Mouse (Mus musculus) kidney, adult 11 months (tissue): ENCODE measurements at regions not wholly inside any gene's neighbourhood (a gene's known extent, or its start where the extent isn't known, plus 50 kb on each side); places are given as distances from the start of the nearest gene placed in this dataset.
A peak's percentile ranks its signal among the peaks of the same experiment; 100 is the strongest.

ENCODE experiments used
- DNase-seq: peaks from one replicate; pipeline ENCODE4 v3.0.0; 2022

- DNase-seq, result no peak
These were observed 79.9 kb upstream of the Hdac4 start for GRCm38 (mm10) chr1:92275388-92275787.

- no peak for DNase-seq
These were observed 78.3 kb upstream of the Hdac4 start for GRCm38 (mm10) chr1:92273760-92274159.

GRCm38 (mm10) chr1:92271676-92272291 is 76.3 kb upstream of the Hdac4 start:
- no peak for DNase-seq

GRCm38 (mm10) chr1:92270486-92271058 is 75.1 kb upstream of the Hdac4 start:
- DNase-seq, result peak; percentile 51

- no peak for DNase-seq
These were observed 74.0 kb upstream of the Hdac4 start for GRCm38 (mm10) chr1:92269464-92269863.

GRCm38 (mm10) chr1:92264941-92265340 is 69.4 kb upstream of the Hdac4 start:
- no peak for DNase-seq

- DNase-seq, result no peak
These were observed 64.4 kb upstream of the Hdac4 start for GRCm38 (mm10) chr1:92259715-92260392.

GRCm38 (mm10) chr1:92258026-92258425 is 62.5 kb upstream of the Hdac4 start:
- peak; percentile 9 for DNase-seq

- no peak for DNase-seq
These were observed 57.6 kb upstream of the Hdac4 start for GRCm38 (mm10) chr1:92253086-92253485.

- no peak for DNase-seq
These were observed 55.3 kb upstream of the Hdac4 start for GRCm38 (mm10) chr1:92250594-92251463.
